Mouse (Mus musculus): ENCODE results near the gene Arl16.

GRCm38 (mm10) chr11:120497436-120497835 lies 30.0 kb upstream of the Arl16 start:
- TF ChIP-seq CTCF (IDR thresholded peaks at IDR 0.05) = no peak
- TF ChIP-seq POLR2A (IDR thresholded peaks at IDR 0.05; ENCODE audit: insufficient read depth, low read depth, low read length) = no peak
